Mouse (Mus musculus): ENCODE data around the gene Fam241b. TPM values are rescaled to one million over a fixed set of nuclear protein-coding genes. Genes with fewer than 3 reads are reported as not detected.

The Fam241b gene
- total and polyA plus RNA-seq, 3 experiments, result 11.2 to 19.0 TPM; not detected in 1

DNA sequence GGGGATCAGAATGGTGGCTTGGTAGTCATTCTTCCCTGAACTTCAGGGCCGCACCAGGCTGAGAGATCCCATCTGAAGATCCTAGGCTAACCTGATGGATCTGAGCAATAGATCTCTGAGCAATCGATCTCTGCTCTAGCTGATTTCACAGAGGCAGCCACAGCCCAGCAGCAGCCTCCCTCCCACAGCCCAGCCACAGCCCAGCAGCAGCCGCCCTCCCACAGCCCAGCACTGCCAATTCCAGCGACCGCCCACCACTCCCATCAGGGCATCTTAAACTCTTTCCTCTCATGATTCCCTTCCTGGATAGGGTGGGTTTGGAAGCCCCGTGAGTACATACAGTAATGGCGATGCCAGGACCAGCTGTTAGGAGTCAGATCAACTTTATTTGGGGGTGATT, 54.6 kb downstream of the Fam241b start:
- no peaks in the 10 kb centered on the region for H3K36me3 ChIP-seq (ENCODE audit: control insufficient read depth in 1 of 2, insufficient read depth in 2 of 2, low read length in 2 of 2)
- H3K4me1 ChIP-seq (ENCODE audit: control insufficient read depth in 1 of 2, insufficient read depth in 2 of 2, low read length in 2 of 2), result no peaks in the 10 kb centered on the region
- TF ChIP-seq POLR2AphosphoS2 (IDR thresholded peaks at IDR 0.05; ENCODE audit: low read length), result no peak
- no peak for TF ChIP-seq MXI1 (IDR thresholded peaks at IDR 0.05; ENCODE audit: low read depth, low read length)
- TF ChIP-seq NRF1 (IDR thresholded peaks at IDR 0.05; ENCODE audit: insufficient read depth, low read depth, low read length, poor library complexity, severe bottlenecking), result no peak
- TF ChIP-seq SIN3A (IDR thresholded peaks at IDR 0.05; ENCODE audit: low read length), result no peak
- TF ChIP-seq SMC3 (IDR thresholded peaks at IDR 0.05; ENCODE audit: low read depth, low read length), result no peak
- no peak for TF ChIP-seq TAL1 (IDR thresholded peaks at IDR 0.05; ENCODE audit: low read length)
- no peak for TF ChIP-seq ZMIZ1 (IDR thresholded peaks at IDR 0.05; ENCODE audit: low read depth, low read length)
- no peak for TF ChIP-seq EP300 (IDR thresholded peaks at IDR 0.05; ENCODE audit: low read depth in 1 of 2, low read length in 2 of 2)
- TF ChIP-seq RAD21 (IDR thresholded peaks at IDR 0.05; ENCODE audit: low read depth, low read length), result no peak
- no peak for TF ChIP-seq CHD1 (IDR thresholded peaks at IDR 0.05; ENCODE audit: low read depth, low read length)
- no peak for TF ChIP-seq HCFC1 (IDR thresholded peaks at IDR 0.05; ENCODE audit: low read depth, low read length)
- TF ChIP-seq GATA1 (IDR thresholded peaks at IDR 0.05; ENCODE audit: low read depth, low read length), result no peak
- no peak for TF ChIP-seq JUND (IDR thresholded peaks at IDR 0.05; ENCODE audit: low read depth, low read length)
- TF ChIP-seq CHD2 (IDR thresholded peaks at IDR 0.05; ENCODE audit: low read length), result no peak
- H3K9me3 ChIP-seq (replicated peaks; ENCODE audit: insufficient read depth, low read length), result no peaks in the 10 kb centered on the region
- DNase-seq (ENCODE audit: low read depth, low spot score), result no peak
- H3K27ac ChIP-seq (ENCODE audit: control insufficient read depth, low read depth, low read length), result no peak overlapping the region
- H3K4me3 ChIP-seq (ENCODE audit: control insufficient read depth in 1 of 2, insufficient read depth in 1 of 2, low read depth in 2 of 2, low read length in 2 of 2), result no peak overlapping the region
- H3K9ac ChIP-seq (ENCODE audit: control insufficient read depth, low read depth, low read length, poor library complexity, severe bottlenecking), result no peak overlapping the region
- H3K27me3 ChIP-seq (ENCODE audit: control insufficient read depth in 1 of 2, insufficient read depth in 2 of 2, low read length in 2 of 2), result no peaks in the 10 kb centered on the region
- no peaks in the 10 kb centered on the region for H3K79me2 ChIP-seq (ENCODE audit: control insufficient read depth, insufficient read depth, low read length, poor library complexity)

DNA sequence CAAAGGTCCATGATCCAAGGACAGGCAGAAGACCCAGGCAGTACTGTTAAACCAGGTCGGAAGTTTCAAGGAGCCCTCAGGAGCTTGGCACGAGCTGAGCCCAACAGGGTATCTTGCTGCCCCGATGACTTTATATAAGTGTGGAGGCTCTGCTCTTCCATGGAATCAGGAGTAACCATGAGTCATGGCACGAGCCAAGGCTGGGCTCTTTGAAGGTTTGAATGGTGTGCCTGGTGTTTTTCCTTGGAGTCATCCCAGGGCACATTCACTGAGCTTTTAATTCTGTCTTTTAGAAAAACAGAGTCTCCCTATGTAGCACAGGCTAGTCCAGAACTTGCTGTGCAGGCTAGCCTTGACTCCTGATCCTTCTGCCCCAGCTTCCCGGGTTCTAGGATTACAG, 55.3 kb downstream of the Fam241b start:
- no peak overlapping the region for H3K4me3 ChIP-seq (ENCODE audit: control insufficient read depth in 1 of 2, insufficient read depth in 1 of 2, low read depth in 2 of 2, low read length in 2 of 2)
- DNase-seq (ENCODE audit: low read depth, low spot score), result no peak
- no peak overlapping the region for H3K9ac ChIP-seq (ENCODE audit: control insufficient read depth, low read depth, low read length, poor library complexity, severe bottlenecking)
- no peaks in the 10 kb centered on the region for H3K27me3 ChIP-seq (ENCODE audit: control insufficient read depth in 1 of 2, insufficient read depth in 2 of 2, low read length in 2 of 2)
- no peak overlapping the region for H3K27ac ChIP-seq (ENCODE audit: control insufficient read depth, low read depth, low read length)
- H3K4me1 ChIP-seq (ENCODE audit: control insufficient read depth in 1 of 2, insufficient read depth in 2 of 2, low read length in 2 of 2), result no peaks in the 10 kb centered on the region
- no peak for TF ChIP-seq EP300 (IDR thresholded peaks at IDR 0.05; ENCODE audit: low read depth in 1 of 2, low read length in 2 of 2)
- no peak for TF ChIP-seq ELF1 (IDR thresholded peaks at IDR 0.05; ENCODE audit: low read depth, low read length)
- no peak for TF ChIP-seq JUND (IDR thresholded peaks at IDR 0.05; ENCODE audit: low read depth, low read length)
- no peak for TF ChIP-seq ZKSCAN1 (IDR thresholded peaks at IDR 0.05; ENCODE audit: low read depth, low read length)
- TF ChIP-seq GABPA (IDR thresholded peaks at IDR 0.05; ENCODE audit: low read depth, low read length), result no peak
- no peak for TF ChIP-seq USF2 (IDR thresholded peaks at IDR 0.05; ENCODE audit: borderline replicate concordance in 1 of 2, insufficient read depth in 1 of 2, low read depth in 1 of 2, low read length in 2 of 2)
- TF ChIP-seq MYB (IDR thresholded peaks at IDR 0.05; ENCODE audit: low read depth, low read length), result no peak
- TF ChIP-seq ETS1 (IDR thresholded peaks at IDR 0.05; ENCODE audit: low read depth, low read length), result no peak
- no peak for TF ChIP-seq KAT2A (conservative IDR thresholded peaks at IDR 0.05; ENCODE audit: low read depth, low read length)
- H3K9me3 ChIP-seq (replicated peaks; ENCODE audit: insufficient read depth, low read length), result no peaks in the 10 kb centered on the region
- no peaks in the 10 kb centered on the region for H3K79me2 ChIP-seq (ENCODE audit: control insufficient read depth, insufficient read depth, low read length, poor library complexity)
- H3K36me3 ChIP-seq (ENCODE audit: control insufficient read depth in 1 of 2, insufficient read depth in 2 of 2, low read length in 2 of 2), result no peaks in the 10 kb centered on the region
